Mouse (Mus musculus): Measurements from ENCODE around the gene Wdr86.

DNA sequence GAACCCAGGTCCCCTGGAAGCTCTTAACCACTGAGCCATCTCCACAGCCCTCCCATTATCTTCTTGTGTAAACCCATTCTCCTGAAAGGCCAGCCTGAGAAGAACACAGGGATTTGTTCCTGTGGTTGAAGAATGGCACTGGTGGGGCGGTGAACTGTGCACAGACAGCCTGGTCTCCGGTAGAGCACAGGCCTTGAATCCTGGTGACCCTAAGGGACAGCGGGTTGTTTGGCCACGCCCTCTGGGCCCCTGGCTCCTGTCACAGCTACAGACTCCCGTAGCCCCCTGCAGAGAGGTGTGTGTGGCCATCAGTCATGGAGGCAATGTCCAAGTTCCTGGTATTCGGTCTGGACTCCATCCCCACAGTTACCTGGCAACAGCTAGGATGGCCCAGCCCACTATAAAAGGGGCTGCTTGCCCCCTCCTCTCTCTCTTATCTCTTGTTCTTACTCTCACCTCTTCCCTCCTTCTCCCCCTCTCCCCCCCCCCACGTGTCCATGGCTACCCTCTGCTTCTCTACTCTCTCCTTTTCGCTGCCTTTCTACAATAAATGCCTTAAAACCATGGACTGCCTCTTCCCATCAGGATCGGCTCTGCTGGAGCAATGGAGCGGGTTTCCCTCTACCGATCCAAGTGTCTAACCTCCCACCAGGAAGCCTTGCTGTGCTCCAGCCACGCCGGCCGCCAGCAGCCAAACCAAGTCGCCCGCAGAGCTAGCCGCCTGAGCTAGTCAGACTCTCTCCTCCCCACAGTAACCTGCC, 47.7 kb upstream of the Wdr86 start:
- TF ChIP-seq CTCF (IDR thresholded peaks at IDR 0.05; ENCODE audit: extremely low read depth, insufficient read length, insufficient replicate concordance, low read depth, low read length) (no peak), POLR2A (IDR thresholded peaks at IDR 0.05; ENCODE audit: low read depth, low read length) (no peak)

Measured in small intestine, adult 2 months (tissue).